Mouse (Mus musculus) erythroblast, adult 5-6 weeks (primary cell): ENCODE measurements around the gene Hsf3. TPM values are rescaled to one million over a fixed set of nuclear protein-coding genes. Genes with fewer than 3 reads are reported as not detected.
"Not testable (repeated sequence)": the region's sequence is repeated elsewhere in the genome, so short reads cannot be mapped to it uniquely, and the experiment has no call there.

Experiments
- ATAC-seq: replicated peaks from 2 replicates; pipeline ENCODE4 v1.8.0; 2016; ENCODE audit warnings: moderate number of reproducible peaks, mild to moderate bottlenecking, moderate TSS enrichment, inconsistent platforms; ENCODE audit not compliant: poor library complexity, low FRiP score, severe bottlenecking
- total RNA-seq, 2 experiments: library from RNA; stranded (forward) in 1 of 2; stranded (reverse) in 1 of 2; fragments of 150-400 nt in 1 of 2; fragments of 200-764, 138-1000 nt in 1 of 2; gene quantifications; 2 replicates each; pipeline versions ENCODE4 v1.2.3 to v1.2.4; 2015 to 2017; ENCODE audit warnings: low replicate concordance in 2 of 2

The Hsf3 gene
- total RNA-seq (2015; ENCODE audit: low replicate concordance): not detected in 2 replicates
- 0.68 TPM in 1 of 2 replicates, not detected in the other for total RNA-seq (2017; ENCODE audit: low replicate concordance)

- ATAC-seq: no peak
Observed at GRCm38 (mm10) chrX:96456201-96456963, at the start of gene Hsf3. TSS of gene Hsf3 (minus strand) at chrX:96456294.

DNA sequence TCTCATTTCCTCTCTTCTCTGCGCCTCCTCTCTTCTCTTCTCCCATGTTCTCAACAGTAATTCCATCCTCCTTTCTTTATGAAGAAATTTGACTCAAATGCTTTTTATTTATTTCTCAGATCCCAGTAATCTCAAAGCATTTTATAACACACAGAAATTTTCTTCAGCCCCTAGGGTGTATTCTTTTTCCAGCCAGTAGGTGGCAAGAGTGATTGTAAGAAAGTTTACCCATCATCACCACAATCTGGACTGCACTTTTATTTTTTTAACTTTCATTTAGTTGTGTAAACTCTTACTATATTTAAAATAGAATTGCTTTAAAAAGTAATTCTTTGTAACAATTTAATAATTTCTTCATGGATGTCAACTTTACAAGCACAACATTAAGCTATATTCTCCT lies 45.5 kb upstream of the Hsf3 start:
- ATAC-seq: no peak

DNA sequence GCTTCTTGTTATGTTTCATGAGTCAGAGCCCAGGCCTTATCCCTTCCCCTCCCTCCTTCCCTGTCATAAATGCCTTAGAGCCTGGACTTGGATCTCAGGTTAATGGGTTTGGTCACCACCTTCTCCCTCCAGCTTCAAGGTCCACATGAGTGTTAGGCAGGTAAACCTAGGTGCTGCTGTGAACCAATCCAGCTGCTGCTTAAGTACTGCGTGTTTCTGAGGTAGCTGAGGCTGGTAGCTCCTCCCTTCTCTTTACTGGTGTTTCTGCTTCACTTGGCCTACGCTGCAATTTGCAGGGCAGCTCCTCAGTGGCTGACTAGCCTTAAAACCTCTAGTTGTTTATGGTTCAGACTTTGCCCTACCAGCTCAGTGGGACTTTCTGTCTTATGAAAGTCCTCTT lies 945 bp downstream of the Hsf3 start, which contains the start of gene Heph:
Heph (plus strand) TSS at position 211 of the 400 bp plus-strand sequence.
- ATAC-seq: no peak

DNA sequence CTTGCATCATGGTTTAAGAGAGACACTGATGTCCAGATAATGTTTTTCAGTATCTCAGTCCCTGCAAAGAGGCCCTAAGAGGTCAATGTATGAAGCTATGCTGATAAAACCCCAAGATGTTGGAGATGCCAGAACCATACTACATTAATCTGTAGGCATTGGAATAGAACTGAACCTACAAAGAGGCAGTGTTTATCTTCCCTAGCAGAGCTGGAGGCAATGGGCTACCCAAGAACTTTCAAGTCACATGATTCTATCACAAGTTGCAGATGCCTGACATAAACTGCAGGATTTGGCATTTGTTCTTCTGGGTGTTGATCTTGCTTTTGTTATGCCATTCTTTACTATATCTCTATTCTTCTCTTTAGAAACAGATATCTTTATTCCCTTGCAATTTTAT lies 36.7 kb downstream of the Hsf3 start:
- ATAC-seq: no peak

DNA sequence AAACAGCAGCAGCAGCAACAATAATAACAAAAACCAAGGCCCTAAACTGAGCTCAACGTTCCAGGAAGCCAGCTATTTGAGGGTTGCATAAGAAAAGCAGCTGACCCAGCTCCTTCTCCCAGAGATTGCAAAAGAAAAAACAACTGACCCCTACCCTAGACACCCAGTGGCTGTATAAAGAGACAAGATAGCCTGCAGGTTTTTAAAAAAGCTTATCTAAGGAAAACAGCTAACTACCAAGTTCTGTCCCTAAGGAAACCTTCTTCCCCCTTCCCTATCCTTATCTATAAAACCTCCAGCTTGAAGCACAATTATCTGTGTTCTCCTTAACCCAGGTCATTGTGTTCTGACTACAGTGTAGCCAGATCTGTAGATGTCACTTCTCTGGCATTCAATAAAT lies 38.4 kb downstream of the Hsf3 start:
- ATAC-seq: no peak

DNA sequence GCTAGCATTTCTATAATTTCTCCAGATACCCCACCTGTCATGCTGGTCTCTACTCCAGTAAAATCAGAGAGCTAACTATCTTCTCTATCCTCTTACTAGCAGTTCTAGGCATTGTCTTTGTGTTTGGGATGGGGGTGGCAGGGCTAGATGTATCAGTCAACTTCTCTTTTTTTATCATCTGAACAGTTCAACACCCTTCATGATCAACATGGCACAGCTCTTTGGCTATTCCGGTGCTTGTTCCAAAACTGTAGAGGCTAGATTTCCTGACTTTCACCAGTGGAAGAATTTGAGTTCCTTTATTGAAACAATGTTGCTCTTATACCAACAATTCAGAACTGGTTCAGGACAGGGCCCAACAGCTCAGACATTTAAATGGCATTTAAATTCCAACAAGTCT lies 39.1 kb downstream of the Hsf3 start:
- ATAC-seq: no peak

- not testable (repeated sequence) for ATAC-seq
Observed at GRCm38 (mm10) chrX:96415351-96415750, 40.7 kb downstream of the Hsf3 start.

DNA sequence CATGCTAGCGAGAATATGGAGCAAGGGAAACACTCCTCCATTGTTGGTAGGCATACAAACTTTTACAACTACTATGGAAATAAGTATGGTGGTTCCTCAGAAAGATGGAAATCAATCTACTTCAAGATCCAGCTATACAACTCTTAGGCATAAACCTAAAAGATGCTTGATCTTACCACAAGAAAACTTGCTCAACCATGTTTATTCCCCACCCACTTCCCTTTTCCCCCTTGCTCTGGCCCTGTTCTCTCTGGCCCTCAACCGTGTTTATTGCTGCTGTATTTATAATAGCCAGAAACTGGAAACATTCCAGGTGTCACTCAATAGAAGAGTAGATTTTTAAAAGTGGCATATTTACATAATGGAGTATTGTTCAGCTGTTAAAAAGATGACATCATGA lies 117.0 kb downstream of the Hsf3 start:
- ATAC-seq: no peak

- ATAC-seq: no peak
Observed at GRCm38 (mm10) chrX:96329764-96330163, 126.3 kb downstream of the Hsf3 start.

- no peak for ATAC-seq
Observed at GRCm38 (mm10) chrX:96293338-96293737, 162.8 kb downstream of the Hsf3 start, which contains the start of gene Vsig4. TSS of gene Vsig4 (minus strand) at chrX:96293438.

GRCm38 (mm10) chrX:96256509-96256908 lies 199.6 kb downstream of the Hsf3 start:
- ATAC-seq: no peak

Other genes starting within 250 kb of the Hsf3 start
- 1.7 and 2.7 TPM in 2 replicates for gene Vsig4, start 162.9 kb downstream of the Hsf3 start, total RNA-seq (2015; ENCODE audit: low replicate concordance)
- gene Vsig4, start 162.9 kb downstream of the Hsf3 start, total RNA-seq (2017; ENCODE audit: low replicate concordance): 0.42 and 0.94 TPM in 2 replicates
- gene Heph, start 935 bp downstream of the Hsf3 start, total RNA-seq (2015; ENCODE audit: low replicate concordance): 0.77 TPM in 1 of 2 replicates, not detected in the other
- not detected in 2 replicates for gene Heph, start 935 bp downstream of the Hsf3 start, total RNA-seq (2017; ENCODE audit: low replicate concordance)